Mouse (Mus musculus) adrenal gland, postnatal 10 days (tissue): ENCODE measurements around the gene Ogfod1. TPM values are rescaled to one million over a fixed set of nuclear protein-coding genes. Genes with fewer than 3 reads are reported as not detected.

ENCODE experiments used
- DNase-seq: peaks from one replicate; pipeline ENCODE4 v3.0.0; 2021; ENCODE audit warnings: mixed read lengths
- long read RNA-seq, 2 experiments: library from polyadenylated mRNA; stranded (forward); transcript quantifications; one replicate each; pipeline ENCODE4 v2.0.0; 2021
- total RNA-seq, 2 experiments: library from RNA; stranded (reverse); gene quantifications; 2 replicates each; pipeline ENCODE4 v1.2.3; 2021

Ogfod1 gene
- total RNA-seq: 10 to 100 TPM; 14.5 to 15.6 TPM
- long read RNA-seq, experiment 1, partial matches to known transcripts: 0 of 5 reads
- long read RNA-seq, experiment 1, other reads (novel, unspliced or antisense): 5 of 5 reads
- long read RNA-seq, experiment 2: 0 reads

GRCm38 (mm10) chr8:94036944-94037524 lies at the start of gene Ogfod1, which contains the start of gene Nudt21:
Gene Ogfod1, plus strand, starts transcription at chr8:94037198.
Gene Nudt21, minus strand, starts transcription at chr8:94037031.
- DNase-seq: peak; percentile 94

- no peak for DNase-seq
Observed at GRCm38 (mm10) chr8:93989739-93990138, 47.3 kb upstream of the Ogfod1 start.

- DNase-seq: no peak
Observed at GRCm38 (mm10) chr8:93998961-93999360, 38.0 kb upstream of the Ogfod1 start.

- no peak for DNase-seq
Observed at GRCm38 (mm10) chr8:94004139-94004538, 32.9 kb upstream of the Ogfod1 start.

GRCm38 (mm10) chr8:94009243-94009845 lies 27.7 kb upstream of the Ogfod1 start:
- peak; percentile 12 for DNase-seq

GRCm38 (mm10) chr8:94010101-94010705 lies 26.8 kb upstream of the Ogfod1 start:
- no peak for DNase-seq

- DNase-seq: no peak
Observed at GRCm38 (mm10) chr8:94011076-94012012, 25.7 kb upstream of the Ogfod1 start.

- peak; percentile 85 for DNase-seq
Observed at GRCm38 (mm10) chr8:94012013-94012951, 24.7 kb upstream of the Ogfod1 start, which contains the start of gene Amfr. Gene Amfr, minus strand, starts transcription at chr8:94012842.

- DNase-seq: no peak
Observed at GRCm38 (mm10) chr8:94013026-94013612, 23.9 kb upstream of the Ogfod1 start.

- no peak for DNase-seq
Observed at GRCm38 (mm10) chr8:94023916-94024315, 13.1 kb upstream of the Ogfod1 start.

GRCm38 (mm10) chr8:94029701-94030100 lies 7.3 kb upstream of the Ogfod1 start:
- no peak for DNase-seq

GRCm38 (mm10) chr8:94033601-94034000 lies 3.4 kb upstream of the Ogfod1 start:
- DNase-seq: no peak

GRCm38 (mm10) chr8:94035200-94035599 lies 1.8 kb upstream of the Ogfod1 start:
- no peak for DNase-seq

GRCm38 (mm10) chr8:94036541-94036940 lies 457 bp upstream of the Ogfod1 start:
- peak; percentile 79 for DNase-seq

GRCm38 (mm10) chr8:94037806-94038205 lies 808 bp downstream of the Ogfod1 start:
- peak; percentile 4 for DNase-seq

- DNase-seq: no peak
Observed at GRCm38 (mm10) chr8:94047845-94048244, 10.8 kb downstream of the Ogfod1 start.

- no peak for DNase-seq
Observed at GRCm38 (mm10) chr8:94052696-94053095, 15.7 kb downstream of the Ogfod1 start.

GRCm38 (mm10) chr8:94057157-94057854 lies 20.3 kb downstream of the Ogfod1 start:
- DNase-seq: peak; percentile 70

- DNase-seq: no peak
Observed at GRCm38 (mm10) chr8:94066121-94066863, 29.3 kb downstream of the Ogfod1 start.
